Mouse (Mus musculus) liver, postnatal 0 days (tissue): ENCODE results near the gene Tent5b.

Experiments used
- CTCF ChIP-seq: sonication (generic); IDR thresholded peaks from 2 replicates; pipeline ENCODE4 v1.5.1; 2016; ENCODE audit warnings: antibody characterized with exemption, low read depth
- EP300 ChIP-seq: IDR thresholded peaks from 2 replicates; pipeline ENCODE4 v1.6.1; 2016; ENCODE audit warnings: antibody characterized with exemption, low read depth, mild to moderate bottlenecking

GRCm38 (mm10) chr4:133452433-133452832 lies 27.5 kb upstream of the Tent5b start:
- TF ChIP-seq CTCF (no peak), EP300 (no peak)
